Mouse (Mus musculus): ENCODE results near the gene Tmem121. TPM values are rescaled to one million over a fixed set of nuclear protein-coding genes. Genes with fewer than 3 reads are reported as not detected.
A peak's percentile ranks its signal among the peaks of the same experiment; 100 is the strongest.

The Tmem121 gene
- total RNA-seq, 2 experiments from 2014 or later, result 27.8 to 28.6 TPM

- Histone ChIP-seq H3K27ac (peak overlapping the region; percentile 93), H3K4me3 (peak overlapping the region; percentile 84)
- no peak; the same call in 1 of the 2 replicates for TF ChIP-seq CTCF (IDR thresholded peaks at IDR 0.05)
- DNase-seq (ENCODE audit: extremely low spot score in 1 of 2, low spot score in 2 of 2), result peak in 1 of 2 experiments; percentile 58
- intact Hi-C loops (cut with DNase I), result no loop called here
These were observed 43.4 kb upstream of the Tmem121 start for GRCm38 (mm10) chr12:113142021-113142975.

- Histone ChIP-seq H3K4me3 (peak overlapping the region; percentile 84), H3K27ac (peak overlapping the region; percentile 83)
- TF ChIP-seq CTCF (IDR thresholded peaks at IDR 0.05), result no peak
- intact Hi-C loops (cut with DNase I), result no loop called here
- no peak for DNase-seq (ENCODE audit: extremely low spot score in 1 of 2, low spot score in 2 of 2)
These were observed 42.6 kb upstream of the Tmem121 start for GRCm38 (mm10) chr12:113143164-113143563.

- DNase-seq (ENCODE audit: extremely low spot score in 1 of 2, low spot score in 2 of 2), result peak; percentile 56 to 62
- intact Hi-C loops (cut with DNase I), result no loop called here
- Histone ChIP-seq H3K4me3 (no peak overlapping the region), H3K27ac (no peak overlapping the region)
- TF ChIP-seq CTCF (IDR thresholded peaks at IDR 0.05), result peak; percentile 85
These were observed 41.6 kb upstream of the Tmem121 start for GRCm38 (mm10) chr12:113144001-113144756.

GRCm38 (mm10) chr12:113144886-113145285 is 40.8 kb upstream of the Tmem121 start:
- Histone ChIP-seq H3K4me3 (no peak overlapping the region), H3K27ac (no peak overlapping the region)
- intact Hi-C loops (cut with DNase I), result loop anchor here (5.0 kb wide), 1 partner anchor 42 kb away; the partner anchor contains the start of gene Tmem121
- no peak for DNase-seq (ENCODE audit: extremely low spot score in 1 of 2, low spot score in 2 of 2)
- no peak for TF ChIP-seq CTCF (IDR thresholded peaks at IDR 0.05)

- DNase-seq (ENCODE audit: extremely low spot score in 1 of 2, low spot score in 2 of 2), result no peak
- TF ChIP-seq CTCF (IDR thresholded peaks at IDR 0.05), result no peak
- H3K4me3 ChIP-seq, result no peak overlapping the region
- intact Hi-C loops (cut with DNase I), result loop anchor here (5.0 kb wide), 1 partner anchor 42 kb away; the partner anchor contains the start of gene Tmem121
- no peak overlapping the region for H3K27ac ChIP-seq
These were observed 40.1 kb upstream of the Tmem121 start for GRCm38 (mm10) chr12:113145591-113145990.

- peak; percentile 89 for TF ChIP-seq CTCF (IDR thresholded peaks at IDR 0.05)
- Histone ChIP-seq H3K4me3 (peak within 1 kb of the TSS; percentile 23), H3K27ac (peak within 1 kb of the TSS; percentile 51)
- peak; percentile 79 to 86 for DNase-seq (ENCODE audit: extremely low spot score in 1 of 2, low spot score in 2 of 2)
- intact Hi-C loops (cut with DNase I), result loop anchor here (5.0 kb wide), 1 partner anchor 41 kb away; the partner anchor contains the start of gene Tmem121
These were observed 39.3 kb upstream of the Tmem121 start, which contains the start of gene Crip1 for GRCm38 (mm10) chr12:113146112-113147057. Crip1 (plus strand) TSS chr12:113146316.

- intact Hi-C loops (cut with DNase I), result loop anchor here (5.0 kb wide), 1 partner anchor 40 kb away; the partner anchor contains the start of gene Tmem121
- DNase-seq (ENCODE audit: extremely low spot score in 1 of 2, low spot score in 2 of 2), result no peak
- Histone ChIP-seq H3K4me3 (no peak overlapping the region), H3K27ac (peak overlapping the region; percentile 29)
- no peak for TF ChIP-seq CTCF (IDR thresholded peaks at IDR 0.05)
These were observed 38.2 kb upstream of the Tmem121 start for GRCm38 (mm10) chr12:113147481-113147880.

GRCm38 (mm10) chr12:113148381-113149035 is 37.2 kb upstream of the Tmem121 start:
- Histone ChIP-seq H3K27ac (no peak overlapping the region), H3K4me3 (no peak overlapping the region)
- intact Hi-C loops (cut with DNase I), result loop anchor here (5.0 kb wide), 1 partner anchor 39 kb away; the partner anchor contains the start of gene Tmem121
- no peak; the same call in 1 of the 2 replicates for TF ChIP-seq CTCF (IDR thresholded peaks at IDR 0.05)
- DNase-seq (ENCODE audit: extremely low spot score in 1 of 2, low spot score in 2 of 2), result no peak

GRCm38 (mm10) chr12:113149341-113149740 is 36.4 kb upstream of the Tmem121 start:
- intact Hi-C loops (cut with DNase I), result loop anchor here (5.0 kb wide), 1 partner anchor 38 kb away; the partner anchor contains the start of gene Tmem121
- TF ChIP-seq CTCF (IDR thresholded peaks at IDR 0.05), result no peak
- no peak overlapping the region for H3K4me3 ChIP-seq
- no peak overlapping the region for H3K27ac ChIP-seq
- DNase-seq (ENCODE audit: extremely low spot score in 1 of 2, low spot score in 2 of 2), result no peak

- no peak for DNase-seq (ENCODE audit: extremely low spot score in 1 of 2, low spot score in 2 of 2)
- TF ChIP-seq CTCF (IDR thresholded peaks at IDR 0.05), result no peak
- H3K27ac ChIP-seq, result no peak overlapping the region
- no peak overlapping the region for H3K4me3 ChIP-seq
- intact Hi-C loops (cut with DNase I), result loop anchor here (5.0 kb wide), 1 partner anchor 37 kb away; the partner anchor contains the start of gene Tmem121
These were observed 35.8 kb upstream of the Tmem121 start for GRCm38 (mm10) chr12:113149896-113150295.

Data from left cerebral cortex, adult 2 months (tissue).